Mouse (Mus musculus) small intestine, adult 2 months (tissue): ENCODE measurements around the gene Fbf1.

Experiments used
- CTCF ChIP-seq: fragments of 200-500 bp; IDR thresholded peaks from 2 replicates; pipeline ENCODE4 v1.5.1; 2012; ENCODE audit warnings: low read depth, mild to moderate bottlenecking, control low read depth, inconsistent platforms, low read length, moderate library complexity, mixed read lengths; ENCODE audit not compliant: insufficient replicate concordance, insufficient read length; ENCODE audit errors: extremely low read depth
- POLR2A ChIP-seq: fragments of 200-500 bp; IDR thresholded peaks from 2 replicates; pipeline ENCODE4 v1.6.1; 2012; ENCODE audit warnings: low read depth, mild to moderate bottlenecking, control low read depth, inconsistent platforms, low read length, moderate library complexity

DNA sequence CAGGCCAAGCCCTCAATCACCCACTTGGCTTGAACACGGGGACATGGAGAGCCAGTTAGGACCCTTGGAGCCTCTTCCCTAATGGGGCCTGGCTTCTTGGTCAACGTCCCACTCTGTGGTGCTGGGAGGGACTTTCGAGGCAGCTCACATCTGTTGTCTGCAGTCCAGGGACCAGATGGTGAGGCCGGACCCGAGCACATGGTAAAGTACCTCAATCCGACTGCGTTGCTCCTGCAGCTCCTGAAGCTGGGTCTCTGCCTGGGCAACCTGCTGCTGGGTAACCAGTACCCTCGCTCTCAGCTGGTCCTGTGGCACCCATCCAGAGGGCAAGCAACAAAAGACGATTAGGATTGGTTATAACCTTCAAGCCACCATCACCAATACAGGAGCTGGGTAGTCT, 40.0 kb downstream of the Fbf1 start:
- TF ChIP-seq CTCF (no peak), POLR2A (no peak)
